Mouse (Mus musculus) kidney, postnatal 0 days (tissue): ENCODE data around the gene Lemd2. TPM values are rescaled to one million over a fixed set of nuclear protein-coding genes. Genes with fewer than 3 reads are reported as not detected.
A peak's percentile ranks its signal among the peaks of the same experiment; 100 is the strongest.

Experiments used
- ATAC-seq: fragments of 200-750 bp; cut with Nextera tagmentation; replicated peaks from 2 replicates; pipeline ENCODE4 v1.8.0; 2017; ENCODE audit warnings: low read depth, moderate number of reproducible peaks, moderate TSS enrichment, moderate library complexity; ENCODE audit not compliant: low FRiP score
- DNase-seq: peaks from one replicate; pipeline ENCODE4 v3.0.0-alpha.2; 2016; ENCODE audit warnings: low spot score
- H3K27ac ChIP-seq: fragments of 300-500 bp; sonication (generic); 2 replicates; pipeline ENCODE4 v1.5.1; 2014; ENCODE audit warnings: mild to moderate bottlenecking
- H3K27me3 ChIP-seq: fragments of 300-500 bp; sonication (generic); 2 replicates; pipeline ENCODE4 v1.6.1; 2014; ENCODE audit warnings: low read length, mixed read lengths; ENCODE audit not compliant: insufficient read depth
- H3K36me3 ChIP-seq: fragments of 300-500 bp; sonication (generic); 2 replicates; pipeline ENCODE4 v1.6.1; 2014; ENCODE audit warnings: low read length, mixed read lengths; ENCODE audit not compliant: insufficient read depth
- H3K4me1 ChIP-seq: fragments of 300-500 bp; sonication (generic); replicated peaks from 2 replicates; pipeline ENCODE4 v1.6.1; 2014; ENCODE audit warnings: antibody characterized with exemption, low read length, mixed read lengths; ENCODE audit not compliant: insufficient read depth
- H3K4me2 ChIP-seq: fragments of 300-500 bp; sonication (generic); 2 replicates; pipeline ENCODE4 v1.6.1; 2014; ENCODE audit warnings: mild to moderate bottlenecking, low read length, moderate library complexity, mixed read lengths
- H3K4me3 ChIP-seq: fragments of 300-500 bp; sonication (generic); replicated peaks from 2 replicates; pipeline ENCODE4 v1.5.1; 2014; ENCODE audit warnings: low read depth, low read length
- H3K9ac ChIP-seq: fragments of 300-500 bp; sonication (generic); 2 replicates; pipeline ENCODE4 v1.6.1; 2014; ENCODE audit warnings: low read depth, low read length
- H3K9me3 ChIP-seq: fragments of 300-500 bp; sonication (generic); replicated peaks from 2 replicates; pipeline ENCODE4 v1.6.1; 2016; ENCODE audit warnings: low read length, inconsistent platforms, mixed read lengths
- CTCF ChIP-seq: IDR thresholded peaks from 2 replicates; pipeline ENCODE4 v1.5.1; 2016; ENCODE audit warnings: antibody characterized with exemption, low read depth, mild to moderate bottlenecking, moderate library complexity
- WGBS: fragments of 180-500 bp; shearing (Covaris S2); extraction: QIAGEN DNeasy Blood & Tissue Kit; methylation state at CpG from one replicate; pipeline ENCODE4 v1.1.7; 2014; 5-methylcytosine and 5-hydroxymethylcytosine counted together
- polyA plus RNA-seq: library from polyadenylated mRNA; unstranded; fragments of >200 nt; fragmentation: Nextera tagmentation; extraction: Ambion mirVana; gene quantifications from 2 replicates; pipeline ENCODE4 v1.2.1, GENCODE M21; 2015

The Lemd2 gene
- polyA plus RNA-seq, 1 experiment from 2014 or later = 18.0 TPM

GRCm38 (mm10) chr17:27183667-27184292, 20.5 kb downstream of the Lemd2 start:
- Histone ChIP-seq H3K4me1 (no peaks in the 10 kb centered on the region), H3K9ac (no peak overlapping the region), H3K36me3 (no peaks in the 10 kb centered on the region), H3K4me3 (no peak overlapping the region), H3K27me3 (no peaks in the 10 kb centered on the region), H3K9me3 (no peaks in the 10 kb centered on the region), H3K4me2 (no peak overlapping the region), H3K27ac (no peak overlapping the region)
- TF ChIP-seq CTCF = no peak
- ATAC-seq (no peak), DNase-seq (no peak)
- 85% methylated on average over 12 of the region's 12 CpGs for WGBS

GRCm38 (mm10) chr17:27182401-27182800, 21.9 kb downstream of the Lemd2 start:
- no peaks in the 10 kb centered on the region for H3K4me1 ChIP-seq
- ATAC-seq = no peak
- H3K4me3 ChIP-seq = no peak overlapping the region
- H3K36me3 ChIP-seq = no peaks in the 10 kb centered on the region
- no peak overlapping the region for H3K4me2 ChIP-seq
- H3K27ac ChIP-seq = no peak overlapping the region
- WGBS = 71% methylated on average over 5 of the region's 5 CpGs
- no peaks in the 10 kb centered on the region for H3K27me3 ChIP-seq
- TF ChIP-seq CTCF = no peak
- no peak overlapping the region for H3K9ac ChIP-seq
- no peaks in the 10 kb centered on the region for H3K9me3 ChIP-seq
- no peak for DNase-seq

- Histone ChIP-seq H3K36me3 (no peaks in the 10 kb centered on the region), H3K4me2 (no peak overlapping the region), H3K4me1 (no peaks in the 10 kb centered on the region), H3K9ac (no peak overlapping the region), H3K27ac (no peak overlapping the region), H3K27me3 (no peaks in the 10 kb centered on the region), H3K9me3 (no peaks in the 10 kb centered on the region), H3K4me3 (no peak overlapping the region)
- WGBS = 30% methylated on average over 3 of the region's 3 CpGs
- peak; percentile 57 for DNase-seq
- TF ChIP-seq CTCF = peak; percentile 67
- no peak for ATAC-seq
Measured at GRCm38 (mm10) chr17:27181666-27182065, 22.6 kb downstream of the Lemd2 start.

DNA sequence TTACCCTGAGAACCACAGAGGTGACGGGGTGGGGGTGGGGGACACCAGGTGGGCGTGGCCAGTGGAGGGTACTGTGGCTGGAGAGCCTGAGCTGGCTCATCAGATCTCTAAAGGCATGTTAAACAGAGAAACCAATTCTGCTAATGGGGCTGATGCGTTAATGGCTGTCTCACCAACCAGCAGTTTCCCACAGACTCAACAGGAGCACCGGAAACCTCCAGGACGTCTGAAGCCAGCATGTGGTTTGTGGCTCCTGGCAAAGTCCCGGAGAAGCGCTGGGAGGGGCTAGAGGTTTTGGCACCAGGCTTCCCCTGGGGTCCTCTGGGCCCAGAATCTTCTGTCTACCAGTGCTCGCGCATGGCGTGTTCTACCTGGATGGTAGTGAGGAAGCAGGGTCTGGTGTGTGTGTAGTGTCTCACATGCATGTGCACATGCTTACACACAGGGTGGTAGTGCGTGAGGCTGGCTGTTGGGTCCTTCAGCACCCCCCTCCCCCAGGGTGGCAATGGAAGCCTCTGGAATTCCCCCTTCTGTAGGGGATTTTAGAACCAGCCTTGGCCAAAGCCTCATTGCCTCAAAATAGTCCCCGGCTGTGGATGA, 24.5 kb downstream of the Lemd2 start:
- Histone ChIP-seq H3K4me1 (no peaks in the 10 kb centered on the region), H3K9me3 (no peaks in the 10 kb centered on the region), H3K27ac (no peak overlapping the region), H3K4me3 (no peak overlapping the region), H3K9ac (no peak overlapping the region), H3K36me3 (no peaks in the 10 kb centered on the region), H3K27me3 (no peaks in the 10 kb centered on the region), H3K4me2 (no peak overlapping the region)
- no peak for TF ChIP-seq CTCF
- 60% methylated on average over 12 of the region's 12 CpGs for WGBS
- ATAC-seq = no peak
- no peak for DNase-seq

DNA sequence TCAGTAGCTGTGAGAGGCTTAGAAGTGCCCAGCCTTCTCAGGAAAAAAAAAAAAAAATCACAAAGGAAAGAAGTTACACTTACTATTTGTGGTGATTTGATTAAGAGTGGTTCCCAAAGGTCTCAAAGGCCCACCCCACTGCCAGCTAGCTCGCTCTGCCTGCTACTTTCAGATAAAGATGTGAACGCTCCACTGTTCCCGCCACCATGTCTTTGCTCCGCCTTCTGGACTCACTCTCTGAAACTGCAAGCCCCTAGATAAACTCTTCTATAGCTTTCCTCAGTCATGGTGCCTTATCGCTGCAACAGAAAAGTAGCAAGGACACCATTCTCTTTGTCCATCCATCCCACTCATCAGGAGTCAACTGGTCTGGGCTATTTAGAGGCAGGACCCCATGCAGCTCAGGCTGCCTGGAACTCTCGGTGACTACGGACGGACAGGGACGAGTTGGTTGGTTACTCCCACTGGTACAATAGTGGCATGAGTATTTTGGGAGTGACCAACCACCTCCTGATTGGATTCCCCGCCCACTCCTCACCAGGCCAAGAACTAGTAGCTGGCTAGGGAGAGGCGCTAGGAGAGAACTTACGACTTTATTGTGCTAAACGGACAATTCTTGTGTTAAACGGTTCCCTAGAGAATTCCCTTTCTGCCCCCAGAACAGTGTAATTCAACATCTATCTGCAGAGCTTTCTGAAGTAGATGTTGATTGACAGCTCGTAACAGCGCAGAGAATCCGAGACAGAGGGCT, 25.7 kb downstream of the Lemd2 start:
- ATAC-seq = no peak
- H3K27ac ChIP-seq = no peak overlapping the region
- H3K9ac ChIP-seq = no peak overlapping the region
- TF ChIP-seq CTCF = no peak
- no peak for DNase-seq
- H3K36me3 ChIP-seq = no peaks in the 10 kb centered on the region
- no peak overlapping the region for H3K4me2 ChIP-seq
- H3K27me3 ChIP-seq = no peaks in the 10 kb centered on the region
- WGBS = 87% methylated on average over 17 of the region's 17 CpGs
- no peak overlapping the region for H3K4me3 ChIP-seq
- H3K4me1 ChIP-seq = no peaks in the 10 kb centered on the region
- H3K9me3 ChIP-seq = no peaks in the 10 kb centered on the region

- H3K4me2 ChIP-seq = no peak overlapping the region
- WGBS = 92% methylated on average over 9 of the region's 9 CpGs
- H3K36me3 ChIP-seq = no peaks in the 10 kb centered on the region
- no peak overlapping the region for H3K9ac ChIP-seq
- TF ChIP-seq CTCF = no peak
- no peaks in the 10 kb centered on the region for H3K9me3 ChIP-seq
- H3K4me1 ChIP-seq = no peaks in the 10 kb centered on the region
- H3K27ac ChIP-seq = no peak overlapping the region
- ATAC-seq (no peak), DNase-seq (no peak)
- no peaks in the 10 kb centered on the region for H3K27me3 ChIP-seq
- H3K4me3 ChIP-seq = no peak overlapping the region
Measured at GRCm38 (mm10) chr17:27178019-27178418, 26.2 kb downstream of the Lemd2 start.
